Mouse (Mus musculus) layer of hippocampus, adult 11-12 months (tissue): ENCODE results near the gene Flad1.
A peak's percentile ranks its signal among the peaks of the same experiment; 100 is the strongest.

Experiments used
- DNase-seq: peaks from one replicate; pipeline ENCODE4 v3.0.0; 2022; ENCODE audit warnings: low spot score

Gene Flad1

DNA sequence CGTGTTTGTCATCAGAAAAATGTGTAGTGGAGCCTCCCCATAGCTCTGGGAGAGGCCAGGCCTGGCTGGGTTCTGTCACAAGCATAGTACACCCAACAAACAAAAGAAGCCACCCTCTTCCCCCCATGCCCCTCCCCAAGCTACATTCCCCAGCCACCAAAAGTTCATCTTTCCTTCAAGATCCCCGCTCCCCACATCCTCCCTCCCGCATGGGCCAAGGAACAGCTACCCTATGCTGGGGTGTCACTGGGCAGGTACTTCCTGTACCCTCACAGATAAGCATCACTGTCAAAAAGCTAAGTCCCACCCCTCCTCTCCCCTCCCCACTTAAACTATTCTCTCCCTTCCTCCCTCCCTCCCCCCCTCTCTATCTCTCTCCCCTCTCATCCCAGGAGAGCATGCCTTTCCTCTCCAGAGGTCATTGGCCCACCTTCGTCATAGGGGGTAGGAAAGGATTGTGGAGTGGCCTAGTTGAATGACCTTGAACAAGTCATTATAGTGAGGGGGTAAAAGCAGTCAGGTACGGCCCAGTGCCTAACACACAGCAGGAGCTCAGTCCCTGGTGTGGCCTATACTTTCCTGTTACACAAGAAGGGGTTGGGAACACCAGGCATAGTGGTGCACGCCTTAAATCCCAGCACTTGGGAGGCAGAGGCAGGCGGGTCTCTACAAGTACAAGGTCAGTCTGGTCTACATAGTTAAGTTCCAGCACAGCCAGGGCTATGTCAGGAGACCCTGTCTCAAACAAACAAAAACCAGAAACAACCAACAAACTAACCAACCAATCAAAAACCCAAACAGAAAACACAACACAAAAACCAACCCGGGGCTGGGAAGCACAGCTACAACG is 29.4 kb downstream of the Flad1 start:
- DNase-seq = no peak

DNA sequence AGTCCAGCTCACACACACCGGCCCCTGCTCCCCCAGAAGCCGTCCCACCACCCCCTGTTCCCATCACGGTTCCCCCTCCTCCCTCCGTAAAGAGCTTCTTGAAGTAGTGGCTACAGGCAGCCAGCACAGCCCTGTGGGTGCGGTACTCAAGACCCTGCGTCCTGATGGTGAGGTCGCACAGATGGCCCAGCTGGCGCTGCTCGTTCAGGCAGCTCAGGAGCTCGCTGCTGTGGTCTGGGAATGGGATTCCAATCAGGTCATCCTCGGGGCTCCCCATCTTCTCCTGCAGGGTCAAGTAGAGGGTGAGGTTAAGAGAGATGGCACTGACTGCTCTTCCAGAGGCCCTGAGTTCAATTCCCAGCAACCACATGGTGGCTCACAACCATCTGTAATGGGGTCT is 30.4 kb downstream of the Flad1 start:
- no peak for DNase-seq

DNA sequence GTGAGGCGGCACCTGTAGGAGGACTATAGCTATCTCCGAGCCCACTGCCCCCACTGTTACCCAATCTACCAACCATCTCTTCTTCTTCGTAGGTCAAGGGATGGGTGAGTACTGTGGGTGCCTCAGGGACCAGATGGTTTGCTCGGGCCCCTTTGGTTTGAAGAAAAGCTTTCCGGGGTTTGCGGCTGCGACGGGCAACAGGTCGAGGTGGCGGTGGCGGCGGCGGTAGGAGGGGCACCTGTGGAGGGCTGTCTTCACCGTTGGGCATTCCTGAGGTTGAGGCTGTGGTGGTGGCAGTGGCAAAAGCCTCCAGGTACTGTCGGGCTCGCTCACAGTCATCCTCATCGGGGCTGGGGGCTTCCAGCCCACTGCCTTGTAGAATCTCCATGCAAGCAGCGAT is 31.0 kb downstream of the Flad1 start:
- DNase-seq = no peak

DNA sequence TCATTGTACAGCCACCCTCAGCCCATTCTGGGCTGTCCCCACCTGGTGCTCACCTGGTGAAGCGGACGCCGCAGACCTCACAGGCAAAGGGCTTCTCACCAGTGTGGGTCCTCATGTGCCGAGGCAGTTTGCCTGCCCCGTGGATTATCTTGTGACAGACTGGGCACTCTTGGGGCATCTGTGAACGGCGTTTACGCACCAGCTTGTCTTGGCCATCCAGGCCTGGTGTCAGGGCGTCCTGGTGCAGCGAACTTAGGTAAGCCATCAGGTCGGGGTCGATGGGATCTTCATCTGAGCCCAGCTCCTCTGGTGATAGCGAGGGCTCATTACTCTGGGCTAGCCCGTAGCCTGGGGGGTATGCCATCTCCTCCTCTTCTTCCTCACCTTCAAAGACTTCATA is 31.4 kb downstream of the Flad1 start:
- DNase-seq = no peak

DNA sequence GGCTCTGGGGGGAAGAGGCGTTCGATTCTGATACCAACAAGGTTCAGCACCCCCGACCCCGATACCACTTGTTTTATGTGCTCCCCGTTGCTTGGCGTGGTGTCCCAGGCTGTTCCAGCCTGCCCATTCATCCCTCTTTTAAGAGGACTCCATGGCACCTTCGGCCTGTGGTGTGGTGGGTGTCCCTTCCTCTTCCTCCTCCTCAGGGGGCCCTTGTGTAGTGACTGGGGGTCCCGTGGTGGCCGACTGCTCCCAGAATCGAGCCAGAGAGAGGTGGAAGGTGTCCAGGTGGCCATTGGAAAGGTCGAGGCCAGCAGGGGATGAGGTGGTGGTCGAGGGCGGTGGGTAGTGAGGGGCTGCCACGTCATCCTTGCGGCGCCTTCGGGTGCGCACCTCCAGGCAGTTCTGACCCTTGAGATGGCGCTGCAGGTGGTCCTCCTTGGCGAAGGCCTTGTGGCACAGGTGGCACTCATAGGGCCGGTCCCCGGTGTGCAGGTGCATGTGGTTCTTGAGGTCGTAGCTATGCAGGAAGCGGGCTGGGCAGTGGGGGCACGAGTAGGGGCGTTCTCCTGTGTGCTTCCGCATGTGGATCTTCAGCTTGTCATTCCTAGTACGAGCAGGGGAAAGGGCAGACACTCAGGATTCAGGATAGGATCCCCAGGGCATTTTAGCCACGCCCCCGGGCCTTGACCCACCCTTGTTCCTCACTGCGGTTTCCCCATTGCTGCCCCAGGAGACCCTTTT is 32.1 kb downstream of the Flad1 start:
- DNase-seq = no peak

DNA sequence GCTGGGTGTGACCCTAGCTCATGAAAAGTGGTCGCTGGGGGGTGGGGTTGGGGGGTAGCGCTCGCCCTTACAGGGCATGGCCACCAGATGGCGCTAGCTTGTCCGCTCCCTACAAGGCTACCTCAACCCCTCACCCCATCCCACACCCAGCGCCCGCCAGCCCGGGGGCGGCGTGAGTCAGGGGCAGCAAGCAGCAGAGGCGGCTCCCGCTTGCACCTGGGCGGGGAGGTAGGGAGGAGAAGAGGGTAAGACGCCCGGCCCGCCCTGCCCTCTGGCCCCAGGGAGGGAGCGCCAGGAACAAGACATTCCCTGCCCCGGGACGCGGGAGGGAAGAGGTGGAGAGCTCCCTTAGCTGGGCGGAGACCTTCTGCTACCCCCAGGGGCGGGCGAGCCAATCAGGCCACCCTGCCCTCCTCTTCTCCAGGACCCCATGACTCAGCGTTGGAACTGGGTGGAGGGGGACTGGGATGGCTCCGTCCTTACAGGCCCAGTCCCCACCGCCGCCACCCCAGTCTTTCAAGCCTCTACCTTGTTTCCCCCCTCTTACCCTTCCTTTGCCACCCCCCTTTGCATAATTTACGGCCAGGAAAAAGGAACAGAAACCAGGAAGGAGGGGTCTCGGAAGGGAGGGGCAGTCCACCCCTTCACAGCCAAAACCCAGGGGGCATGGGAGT is 33.1 kb downstream of the Flad1 start:
- DNase-seq = no peak

DNA sequence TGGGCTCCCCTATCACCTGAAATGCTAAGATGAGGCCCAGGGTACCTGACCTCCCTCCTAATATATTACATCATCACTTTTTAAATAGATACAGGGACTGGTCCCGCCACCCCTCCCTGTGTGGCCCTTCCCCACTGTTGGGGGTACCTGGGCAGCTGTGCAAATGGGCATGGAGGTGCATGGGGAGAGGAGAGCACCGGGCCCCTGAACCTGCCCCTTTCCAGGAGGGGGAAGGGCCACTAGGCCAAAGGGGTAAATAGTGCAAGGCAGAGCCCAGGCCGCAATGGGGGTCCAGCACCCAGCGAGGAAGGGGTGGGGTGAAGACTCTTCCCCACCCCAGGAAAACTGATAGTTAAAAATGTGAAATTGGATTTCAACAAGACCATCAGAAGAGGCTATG is 33.8 kb downstream of the Flad1 start:
- DNase-seq = no peak

DNA sequence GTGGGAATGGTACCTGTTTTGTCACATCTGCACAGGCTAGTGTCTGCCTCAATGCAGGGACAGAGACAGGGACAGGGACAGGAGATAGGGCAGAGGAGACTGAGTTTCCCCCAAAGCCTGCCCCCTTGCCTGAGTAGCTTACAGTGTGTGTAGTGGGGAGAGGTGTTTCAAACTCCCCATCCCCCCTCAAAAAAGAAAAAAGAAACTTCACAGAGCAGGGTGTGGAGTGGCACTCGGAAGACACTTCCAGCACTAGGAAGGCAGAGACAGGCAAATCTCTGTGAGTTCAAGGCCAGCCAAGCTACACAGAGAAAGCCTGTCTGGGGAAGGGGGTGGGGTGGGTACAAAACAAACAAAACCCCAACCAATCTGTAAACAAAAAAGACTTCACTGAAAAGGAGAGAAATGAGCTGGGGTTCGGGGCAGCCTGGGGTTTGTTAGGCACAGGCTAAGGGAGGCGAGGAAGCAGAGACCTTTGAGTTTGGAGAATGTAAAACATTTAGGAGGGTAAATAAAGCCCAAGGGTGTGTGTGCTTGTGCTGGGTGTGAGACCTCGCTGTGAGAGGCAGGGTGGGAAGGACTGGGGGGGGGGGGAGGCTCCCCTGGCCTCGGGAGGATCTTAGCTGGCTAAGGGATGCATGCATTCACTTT is 38.0 kb downstream of the Flad1 start:
- no peak for DNase-seq

DNA sequence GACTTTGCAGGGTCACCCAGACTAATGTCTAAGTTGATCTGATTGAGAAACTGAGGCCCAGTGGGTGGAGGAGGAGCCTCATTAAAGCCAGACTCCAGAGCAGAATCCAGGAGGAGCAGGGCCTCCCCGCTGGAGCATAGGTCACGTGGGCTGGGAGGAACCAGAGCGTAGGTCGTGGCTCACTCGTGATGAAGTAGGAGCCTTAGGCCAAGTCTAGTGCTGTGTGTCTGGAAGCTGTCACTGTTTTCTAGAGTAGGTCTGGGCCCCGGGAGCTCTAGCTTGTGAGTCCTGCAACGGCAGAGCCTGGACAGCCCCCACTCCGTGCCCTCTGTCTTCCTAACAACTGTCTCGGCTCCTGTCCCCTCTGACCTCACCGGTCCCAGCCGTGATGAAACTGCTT is 44.3 kb downstream of the Flad1 start:
- DNase-seq = no peak

DNA sequence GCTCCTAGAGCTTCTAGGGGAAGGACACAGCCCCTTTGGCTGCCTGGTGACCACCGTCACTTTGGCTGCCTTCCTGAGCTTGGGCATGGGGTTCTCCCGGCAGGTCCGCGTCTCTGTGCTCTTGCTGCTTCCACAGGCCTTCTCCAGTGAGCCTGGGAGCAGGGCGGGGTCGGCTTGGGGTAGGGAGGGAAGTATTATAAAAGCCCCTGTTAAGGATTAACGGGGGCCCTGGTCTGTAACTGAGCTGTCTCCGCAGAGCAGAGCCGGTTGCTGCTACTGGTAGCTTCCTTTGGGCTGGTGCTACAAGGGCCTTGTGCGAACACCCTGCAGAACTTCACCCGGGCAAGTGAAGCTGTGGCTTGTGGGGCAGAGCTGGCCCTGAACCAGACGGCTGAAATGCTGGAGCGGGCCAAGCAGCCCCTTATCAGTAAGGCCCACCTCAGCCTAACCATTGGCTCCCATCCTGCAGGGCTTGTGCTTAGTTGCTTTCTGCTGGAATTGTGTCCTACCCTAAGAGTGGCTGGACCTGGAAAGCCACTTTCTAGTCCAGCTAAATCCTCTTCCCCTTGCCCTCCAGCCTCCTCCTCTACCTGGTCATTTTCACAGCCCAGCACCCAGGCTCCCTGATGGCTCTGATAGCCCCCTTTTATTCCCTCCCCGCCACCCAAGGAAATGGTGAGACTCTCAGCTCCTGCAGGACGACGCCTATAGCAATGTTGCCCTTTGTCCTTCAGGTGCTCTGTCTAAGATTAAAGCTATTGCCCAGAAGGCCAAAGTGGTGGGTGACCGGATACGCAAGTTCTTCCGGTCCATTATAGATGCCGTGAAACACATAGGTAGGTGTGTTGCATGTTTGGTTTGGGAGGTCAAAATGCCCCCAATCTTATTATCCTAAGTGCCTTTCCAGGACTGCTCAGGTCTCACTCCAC is 45.9 kb downstream of the Flad1 start:
- no peak for DNase-seq

DNA sequence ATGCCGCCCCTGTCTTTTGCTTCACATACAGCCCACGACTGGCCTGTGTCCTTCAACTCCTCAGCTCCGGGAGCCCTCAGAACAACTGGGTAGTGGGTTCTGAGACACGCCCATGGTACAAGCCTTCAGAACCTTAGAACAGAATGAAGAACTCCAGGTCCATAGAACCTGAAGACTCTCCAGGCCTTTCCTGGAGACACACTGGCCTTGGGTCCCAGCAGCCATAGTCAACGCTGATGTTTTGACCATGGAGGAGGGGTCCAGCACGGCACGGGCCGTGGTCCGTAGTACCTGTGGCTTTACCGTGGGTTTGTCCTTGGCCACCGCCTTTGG is 46.6 kb downstream of the Flad1 start, which contains the start of gene Dcst1:
Gene Dcst1 (minus strand): TSS at position 101 of the 333 bp plus-strand sequence.
- no peak for DNase-seq

DNA sequence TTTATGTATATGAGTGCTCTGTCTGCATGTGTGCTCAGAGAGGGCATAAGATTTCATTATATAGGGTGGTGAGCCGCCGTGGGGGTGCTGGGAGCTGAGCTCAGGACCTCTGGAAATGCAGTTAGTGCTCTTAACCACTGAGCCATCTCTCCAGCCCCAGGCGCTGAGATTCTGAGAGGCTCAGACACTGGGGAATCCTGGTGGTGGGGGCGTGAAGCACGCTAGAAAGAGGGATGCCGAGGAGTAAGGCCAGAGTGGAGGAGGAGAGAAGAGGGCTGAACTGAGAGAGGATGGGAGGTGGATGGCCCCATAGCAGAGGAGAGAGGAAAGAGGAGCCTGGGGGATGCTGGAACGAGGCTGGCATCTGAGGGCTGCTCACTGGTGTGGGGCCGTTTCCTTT is 47.0 kb downstream of the Flad1 start:
- no peak for DNase-seq

DNA sequence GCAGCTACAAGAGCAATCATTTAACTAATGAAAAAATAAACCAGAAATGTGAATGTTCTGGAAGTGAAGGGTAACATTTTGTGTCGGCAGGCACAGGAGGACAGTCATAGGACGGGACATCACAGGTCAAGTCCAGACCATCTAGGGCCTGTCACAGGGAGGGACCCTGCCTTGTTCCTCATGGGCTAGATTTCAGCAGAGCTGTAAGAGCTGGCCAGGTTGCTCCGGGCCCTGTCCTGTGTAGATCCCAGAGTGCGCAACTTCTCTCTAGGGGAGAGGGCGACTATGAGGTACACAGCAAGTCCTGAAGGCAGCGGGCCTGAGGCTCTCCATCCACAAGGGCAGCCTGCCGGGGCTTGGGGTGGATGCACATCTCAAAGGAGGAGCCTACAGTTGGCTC is 50.0 kb downstream of the Flad1 start, which contains the start of gene Dcst2:
Gene Dcst2 (plus strand): TSS at position 301 of the 400 bp plus-strand sequence.
- no peak for DNase-seq

DNA sequence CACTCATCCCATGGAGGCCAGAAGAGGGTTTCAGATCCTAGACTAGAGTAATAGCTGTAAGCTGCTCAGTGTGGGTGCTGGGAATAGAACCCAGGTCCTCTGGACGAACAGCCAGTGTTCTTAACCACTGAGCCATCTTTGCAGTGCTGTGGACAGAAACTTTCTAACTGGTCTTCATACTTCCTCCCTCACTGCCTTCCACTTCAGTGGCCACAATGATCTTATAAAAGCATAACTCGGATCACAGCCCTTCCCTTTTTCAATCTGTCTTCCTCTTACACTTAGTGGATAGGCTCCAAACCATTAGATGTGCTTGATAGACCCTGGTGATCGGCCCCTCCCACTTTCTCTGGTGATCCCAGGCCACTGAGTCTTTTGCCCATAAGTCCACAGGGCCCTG is 51.4 kb downstream of the Flad1 start:
- no peak for DNase-seq

DNA sequence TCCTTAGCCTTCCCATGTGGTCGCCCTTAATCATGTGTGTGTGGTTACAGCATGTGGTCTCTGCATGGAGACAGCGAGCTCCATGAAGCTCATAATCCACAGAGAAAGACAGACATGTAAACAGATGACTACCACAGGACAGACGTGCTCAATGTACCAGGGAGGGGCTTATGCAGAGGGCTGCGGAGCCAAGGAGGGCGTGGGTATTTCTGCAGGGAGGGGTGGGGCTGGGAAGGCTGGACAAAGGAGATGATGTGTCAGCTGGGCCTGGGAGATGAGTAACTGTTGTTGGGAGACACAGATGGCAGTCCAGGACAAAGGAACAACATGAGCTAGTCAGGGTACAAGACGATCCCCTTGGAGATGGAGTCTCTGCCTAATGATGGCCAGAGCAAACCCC is 52.0 kb downstream of the Flad1 start:
- DNase-seq = no peak

DNA sequence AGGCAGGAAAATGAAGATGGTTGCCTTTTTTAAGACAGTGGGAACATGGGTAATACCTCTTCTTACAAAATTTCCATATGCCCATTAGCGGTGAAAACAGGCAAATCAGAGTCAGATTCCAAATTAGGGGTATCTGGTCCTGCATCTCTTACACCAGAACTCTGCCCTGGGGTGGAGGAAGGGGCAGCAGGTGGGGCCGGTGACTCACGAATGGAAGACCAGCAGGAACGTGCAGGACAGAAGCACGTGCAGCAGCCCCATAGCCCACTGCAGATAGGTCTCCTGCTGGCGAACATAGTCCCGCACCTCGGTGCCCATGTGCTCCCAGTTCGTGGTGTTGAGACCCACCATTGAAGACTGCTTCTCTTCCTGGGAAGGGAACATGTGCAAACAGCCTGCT is 55.6 kb downstream of the Flad1 start:
- no peak for DNase-seq

DNA sequence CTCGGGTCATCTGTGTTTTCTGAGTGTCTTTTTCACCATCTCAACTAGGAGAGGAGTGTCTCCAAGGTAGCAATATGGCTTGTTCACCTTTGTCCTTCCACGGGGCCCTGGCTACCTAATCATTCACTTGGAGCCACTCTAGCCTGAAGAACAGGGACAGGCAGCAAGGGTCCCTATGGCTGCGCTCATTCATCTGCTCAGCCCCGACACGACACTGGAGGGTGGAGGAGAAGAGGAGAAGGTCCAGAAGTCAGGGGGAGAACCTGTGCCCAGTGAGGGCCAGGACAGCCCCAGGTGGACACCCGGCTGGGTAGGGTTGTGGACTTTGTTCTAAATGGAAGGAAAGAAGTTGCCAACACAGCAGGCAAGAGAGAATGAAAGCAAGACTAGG is 56.2 kb downstream of the Flad1 start:
- no peak for DNase-seq

DNA sequence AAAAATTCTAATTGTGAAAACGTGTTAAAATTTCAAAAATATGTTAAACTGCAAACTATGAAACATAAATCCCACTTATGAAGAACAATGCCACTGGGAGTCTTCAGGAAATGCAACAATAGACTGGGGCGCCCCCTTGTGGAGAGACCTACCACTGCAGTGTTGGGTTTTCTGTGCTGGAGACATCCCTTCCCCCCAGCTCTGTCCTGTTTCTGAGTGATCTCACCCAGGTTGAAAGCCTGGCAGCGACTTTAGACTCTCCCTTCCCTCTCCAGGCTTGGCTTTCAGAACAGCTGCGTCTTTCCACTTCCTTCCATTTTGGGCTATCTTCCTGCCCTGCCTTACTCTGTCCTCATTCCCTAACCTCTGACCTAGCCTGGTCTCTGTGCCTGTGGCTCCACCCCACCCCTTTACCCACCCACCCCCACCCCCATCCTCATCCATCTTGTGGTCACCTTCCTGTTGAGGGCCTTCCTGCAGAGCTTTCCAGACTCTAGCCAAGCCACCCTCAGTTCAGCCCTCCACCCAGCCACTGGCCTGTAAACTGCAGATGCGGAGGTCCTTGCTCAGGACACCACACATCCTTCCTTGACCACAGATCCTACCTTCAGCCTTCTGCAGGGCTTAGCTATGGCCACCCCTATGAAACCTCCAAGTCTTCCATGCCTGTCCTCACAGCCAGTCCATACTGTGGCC is 56.7 kb downstream of the Flad1 start:
- DNase-seq = peak; percentile 92

DNA sequence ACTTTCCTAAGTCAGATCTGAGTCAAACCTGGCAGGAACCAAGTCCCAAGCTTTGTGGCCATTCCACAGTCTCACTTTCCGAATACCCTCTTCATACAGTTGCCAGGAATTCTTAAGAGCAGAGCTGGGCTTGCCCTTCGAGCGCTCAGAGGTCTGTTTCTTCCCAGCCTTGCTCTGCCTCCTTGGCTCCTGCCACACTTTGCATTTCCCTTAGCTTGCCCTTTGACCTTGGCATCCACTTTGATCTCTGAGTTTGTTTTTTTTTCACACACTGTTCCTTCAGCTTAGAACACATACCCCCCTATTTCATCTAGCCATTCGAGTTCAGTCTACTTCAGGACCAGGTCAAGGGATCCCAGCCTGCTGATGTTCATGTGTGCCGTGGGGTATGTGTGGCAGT is 60.4 kb downstream of the Flad1 start:
- no peak for DNase-seq
